Mouse (Mus musculus) liver, embryonic 14.5 days (tissue): Measurements from ENCODE around the gene Kcnab2.

ENCODE experiments used
- CTCF ChIP-seq: IDR thresholded peaks from 2 replicates; pipeline ENCODE4 v1.5.1; 2016; ENCODE audit warnings: antibody characterized with exemption, low read depth, control low read depth
- EP300 ChIP-seq: IDR thresholded peaks from 2 replicates; pipeline ENCODE4 v1.6.1; 2016; ENCODE audit warnings: antibody characterized with exemption, low read depth

GRCm38 (mm10) chr4:152382528-152383252 is 95.0 kb downstream of the Kcnab2 start:
- no peak for TF ChIP-seq CTCF
- TF ChIP-seq EP300, result no peak
